Mouse (Mus musculus) CD8-positive naive resting alpha-beta T cell, adult 2 months (primary cell): ENCODE results near the gene Ifnar2.
A peak's percentile ranks its signal among the peaks of the same experiment; 100 is the strongest.

Experiments
- DNase-seq, 2 experiments: peaks; one replicate each; pipeline ENCODE4 v3.0.0; 2022; ENCODE audit warnings: low read depth in 2 of 2, low spot score in 2 of 2

Ifnar2 gene

DNA sequence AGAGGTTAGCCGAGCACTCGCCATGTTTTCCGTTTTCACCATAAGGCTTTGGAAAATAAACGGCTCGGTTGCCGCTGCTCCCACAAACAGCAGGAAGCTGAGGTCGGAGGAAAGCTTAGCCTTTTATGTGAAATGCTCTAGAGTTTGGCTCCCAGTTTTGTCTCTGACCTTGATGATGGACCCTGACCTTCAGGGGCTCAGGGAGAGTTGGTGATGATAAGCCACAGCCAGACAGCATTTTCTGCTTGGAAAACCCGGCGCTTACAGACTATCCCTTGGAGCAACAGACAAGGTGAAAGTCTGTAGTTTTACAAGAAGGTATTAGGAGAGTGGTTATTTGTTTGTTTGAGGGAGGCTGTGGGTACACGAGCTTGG lies 15.1 kb upstream of the Ifnar2 start:
- DNase-seq, result no peak

DNA sequence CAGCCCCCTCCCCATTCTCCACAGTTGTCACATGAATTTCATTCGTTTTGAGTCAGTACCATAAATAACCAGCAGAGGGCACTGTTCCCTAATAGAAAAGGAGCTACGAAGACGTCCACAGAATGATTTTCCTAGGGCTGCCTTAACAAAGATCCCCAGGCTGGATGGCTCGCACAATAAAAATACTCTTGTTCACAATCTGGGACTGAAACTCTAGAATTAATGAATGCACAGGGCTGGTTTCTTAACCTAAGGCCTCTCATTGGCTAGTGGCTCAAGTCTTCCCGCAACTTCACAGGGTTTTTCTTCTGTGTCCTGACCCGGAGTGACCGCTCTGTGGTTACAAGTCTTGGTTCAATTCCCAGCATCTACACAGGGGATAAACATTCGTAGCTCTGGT lies 14.0 kb upstream of the Ifnar2 start:
- peak; percentile 70 to 71 for DNase-seq

DNA sequence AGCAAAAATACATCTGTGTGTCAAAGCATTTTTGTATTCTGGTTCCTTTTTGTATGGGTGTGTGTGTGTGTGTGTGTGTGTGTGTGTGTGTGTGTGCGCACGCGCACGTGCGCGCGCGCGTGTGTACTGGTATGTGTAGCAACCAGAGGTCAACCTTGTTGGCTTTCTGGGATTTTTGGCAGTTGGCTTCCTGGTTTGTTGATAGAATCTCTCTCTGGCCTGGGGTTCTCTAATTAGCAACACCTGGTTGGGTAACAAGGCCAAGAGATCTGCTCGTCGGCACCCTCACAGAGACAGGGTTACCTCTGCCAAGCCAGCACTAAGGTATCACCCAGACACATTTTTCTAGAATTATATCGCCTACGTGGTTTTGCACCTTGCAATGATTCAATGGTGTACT lies 13.1 kb upstream of the Ifnar2 start:
- DNase-seq, result no peak

DNA sequence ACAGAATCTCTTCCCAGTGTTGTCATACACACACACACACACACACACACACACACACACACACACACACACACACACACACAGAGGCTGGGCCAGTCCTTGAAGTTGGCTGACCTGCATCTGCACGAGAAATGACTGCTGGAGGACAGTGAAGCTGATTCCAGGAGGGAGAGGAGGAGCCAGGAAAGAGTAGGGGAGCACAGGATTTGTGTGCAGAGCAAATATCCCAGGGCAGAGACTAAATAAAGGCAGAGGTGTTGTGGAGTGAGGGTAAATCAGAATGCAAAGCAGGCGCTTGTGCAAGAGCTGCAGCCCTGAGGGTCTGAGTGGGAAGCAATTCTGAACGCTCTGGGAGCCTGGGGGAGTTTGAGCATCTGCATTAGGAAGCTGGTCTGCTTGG lies 12.4 kb upstream of the Ifnar2 start:
- DNase-seq, result no peak

DNA sequence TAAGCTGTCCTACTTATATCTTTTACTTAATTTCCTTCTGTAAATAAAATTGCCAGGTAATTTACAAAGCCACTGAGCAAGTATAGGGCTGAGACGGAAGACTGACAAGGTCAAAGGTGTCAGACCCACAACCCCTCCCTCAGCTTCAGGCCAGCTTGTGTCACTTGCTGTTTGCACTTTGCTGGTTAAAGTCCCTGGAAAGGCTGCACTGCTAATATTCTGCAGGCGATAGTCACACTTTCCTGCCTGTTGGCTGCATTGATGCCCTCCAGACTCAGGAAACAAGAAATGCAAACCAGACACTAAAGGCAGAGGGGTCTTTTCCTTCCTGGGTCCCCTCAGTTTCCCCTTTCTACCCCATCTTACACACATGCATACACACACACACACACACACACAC lies 10.6 kb upstream of the Ifnar2 start:
- DNase-seq, result no peak

DNA sequence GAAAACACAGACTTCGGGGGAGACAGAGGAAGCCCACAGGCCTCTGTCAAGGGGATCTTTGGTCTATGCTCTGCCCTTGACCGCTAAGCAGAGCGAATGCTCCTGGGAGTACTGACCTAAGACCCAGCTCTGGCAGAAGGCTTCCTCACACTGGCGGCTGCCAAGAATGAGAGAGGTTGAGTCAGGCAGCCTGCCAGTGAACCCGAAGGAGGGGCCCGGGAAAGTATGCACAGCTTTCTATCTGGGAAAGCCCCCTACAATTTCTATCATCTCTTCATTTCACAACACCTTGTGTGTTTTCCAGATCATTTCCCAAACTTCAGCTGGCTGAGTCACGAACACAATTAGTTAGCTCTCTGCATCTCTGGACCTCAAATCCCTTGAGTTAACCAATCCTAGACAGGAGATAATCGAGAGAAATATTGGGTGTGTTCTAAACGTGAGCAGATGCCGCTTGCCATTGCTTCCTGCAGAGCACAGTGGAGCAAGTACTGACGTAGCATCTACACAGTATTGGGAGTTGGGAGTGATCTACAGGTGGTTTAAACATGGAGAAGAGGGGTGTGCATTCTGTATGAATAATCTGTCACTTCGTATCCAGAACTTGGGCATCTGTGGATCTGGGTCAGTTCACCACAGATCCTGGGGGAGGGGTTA lies 9.8 kb upstream of the Ifnar2 start:
- no peak for DNase-seq

DNA sequence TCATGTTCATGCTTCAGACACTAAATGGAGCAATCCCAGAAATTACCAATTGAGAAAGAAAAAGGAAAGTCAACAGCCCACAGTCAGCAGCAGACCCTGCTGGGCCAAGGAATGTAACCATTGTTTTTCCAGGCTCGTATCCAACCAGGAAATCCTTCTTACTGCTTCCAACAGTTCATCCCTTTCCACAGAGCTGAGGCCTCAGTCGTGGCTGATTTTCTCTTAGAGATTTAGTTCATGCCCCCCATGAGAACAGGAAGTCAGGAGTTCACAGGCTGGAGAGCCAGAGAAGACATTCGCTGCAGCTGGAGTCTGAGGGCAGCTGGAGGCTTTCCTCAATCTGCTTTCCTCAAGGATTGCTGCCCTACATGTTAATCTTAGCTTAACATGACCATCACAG lies 9.1 kb upstream of the Ifnar2 start:
- DNase-seq, result no peak

DNA sequence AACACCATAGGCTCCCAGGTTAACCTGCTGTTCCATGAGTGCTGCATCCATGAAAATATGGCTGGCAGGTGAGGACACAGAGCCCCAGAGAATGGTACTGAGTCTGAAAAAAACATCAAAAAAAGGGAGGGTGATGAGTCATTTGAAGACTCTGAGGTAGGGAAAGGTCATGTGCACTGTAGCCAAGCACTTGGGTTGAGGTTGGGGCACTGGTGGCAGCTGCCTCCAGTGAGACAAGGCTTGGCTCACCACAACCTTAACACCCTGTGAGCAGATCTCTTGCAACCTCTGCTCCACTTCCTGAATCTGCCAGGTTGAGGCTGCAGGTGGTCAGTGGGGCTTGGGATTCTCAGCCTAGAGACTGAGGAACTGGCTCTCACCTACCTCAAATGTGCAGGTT lies 6.0 kb upstream of the Ifnar2 start:
- DNase-seq, result peak in 1 of 2 experiments; percentile 31

DNA sequence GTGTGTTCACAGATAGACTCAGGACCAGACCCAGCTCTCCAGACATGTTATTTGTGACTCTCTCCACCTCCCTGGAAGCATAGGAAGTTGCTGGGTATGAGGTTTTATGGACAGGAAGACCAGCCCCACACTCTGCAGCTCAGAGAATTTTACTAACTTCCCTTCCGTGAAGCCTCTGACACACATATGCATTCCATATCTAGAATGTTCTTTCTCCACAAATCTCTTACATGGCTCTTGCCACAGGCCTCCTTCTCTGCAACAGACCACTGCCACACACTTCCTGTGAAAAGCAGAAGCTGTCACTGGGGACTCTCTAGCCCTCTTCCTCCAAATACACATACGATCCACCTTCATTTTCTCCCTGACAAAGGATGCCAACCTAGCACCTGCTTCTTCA lies 5.5 kb upstream of the Ifnar2 start:
- no peak for DNase-seq

DNA sequence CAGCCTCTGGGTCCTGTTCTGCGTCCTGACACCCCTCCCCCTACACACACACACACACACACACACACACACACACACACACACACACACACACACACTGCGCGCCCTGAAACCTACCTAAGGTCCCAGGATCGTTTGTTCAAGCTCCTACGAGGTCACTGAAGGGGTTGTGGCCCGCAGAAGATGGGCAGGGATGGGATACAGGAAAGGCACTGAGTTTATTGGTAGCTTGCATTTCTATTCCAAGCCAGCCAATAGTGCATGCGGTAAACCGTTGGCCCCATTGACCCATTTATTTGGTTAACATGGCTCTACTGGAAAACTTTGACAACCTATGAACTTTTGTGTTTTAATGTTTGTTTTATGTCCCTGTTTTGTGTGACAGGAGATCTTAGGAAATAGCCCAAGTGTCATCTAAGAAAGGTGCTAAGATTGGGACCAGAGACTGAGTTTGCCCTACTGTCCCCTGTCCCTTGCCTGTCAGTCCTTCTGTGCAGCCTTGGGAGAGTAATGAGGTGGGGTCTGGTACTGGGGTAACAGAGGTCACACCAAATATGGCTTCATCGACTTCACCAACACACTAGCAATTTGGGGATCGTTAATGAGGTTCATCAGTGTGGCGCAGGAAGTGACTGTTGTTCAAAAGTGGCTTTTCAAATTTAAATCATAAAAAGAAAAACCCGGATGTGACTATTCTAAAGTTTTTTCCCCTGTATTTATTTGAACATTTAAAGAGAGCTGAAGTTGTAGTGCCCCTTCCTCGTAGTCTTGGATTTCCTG lies 1.1 kb downstream of the Ifnar2 start:
- DNase-seq, result peak in 1 of 2 experiments; percentile 24

DNA sequence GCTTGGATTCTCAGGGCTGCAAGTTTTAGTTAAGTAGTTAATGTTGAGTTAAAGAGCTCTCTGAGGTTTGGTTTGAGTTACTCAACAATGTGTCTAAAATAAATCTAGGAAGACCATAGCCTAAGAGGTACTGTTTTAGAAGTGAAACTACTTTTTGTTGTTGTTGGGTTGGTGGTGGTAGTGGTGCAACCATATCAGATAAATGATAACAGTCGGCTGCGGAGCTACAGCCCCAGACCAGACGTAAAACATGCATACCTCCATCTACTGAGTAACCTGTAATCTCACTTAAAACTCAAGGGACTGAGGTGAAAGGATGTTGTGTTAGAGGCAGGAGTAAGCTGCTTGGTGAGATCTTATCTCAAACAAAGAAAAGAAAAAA lies 1.7 kb downstream of the Ifnar2 start:
- DNase-seq, result no peak

DNA sequence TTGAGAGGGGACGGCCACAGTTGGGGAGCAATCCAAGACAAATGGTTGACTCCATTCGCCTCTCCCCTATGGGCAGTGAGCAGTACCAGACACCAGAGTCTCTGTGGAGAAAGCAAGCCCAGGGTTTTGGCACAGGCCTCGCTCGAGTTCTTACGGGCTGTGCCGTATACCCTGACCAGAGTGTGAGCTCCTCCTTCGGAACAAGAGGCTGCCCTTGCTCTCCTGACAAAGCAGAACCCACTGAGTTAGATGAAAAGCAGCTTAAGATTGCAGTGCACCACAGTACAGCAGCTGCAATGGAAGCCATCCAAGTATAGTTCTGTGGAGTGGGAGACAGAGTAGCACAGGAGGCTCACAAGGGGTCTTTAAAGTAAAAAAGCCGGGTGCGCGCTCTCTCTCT lies 4.1 kb downstream of the Ifnar2 start:
- no peak for DNase-seq

DNA sequence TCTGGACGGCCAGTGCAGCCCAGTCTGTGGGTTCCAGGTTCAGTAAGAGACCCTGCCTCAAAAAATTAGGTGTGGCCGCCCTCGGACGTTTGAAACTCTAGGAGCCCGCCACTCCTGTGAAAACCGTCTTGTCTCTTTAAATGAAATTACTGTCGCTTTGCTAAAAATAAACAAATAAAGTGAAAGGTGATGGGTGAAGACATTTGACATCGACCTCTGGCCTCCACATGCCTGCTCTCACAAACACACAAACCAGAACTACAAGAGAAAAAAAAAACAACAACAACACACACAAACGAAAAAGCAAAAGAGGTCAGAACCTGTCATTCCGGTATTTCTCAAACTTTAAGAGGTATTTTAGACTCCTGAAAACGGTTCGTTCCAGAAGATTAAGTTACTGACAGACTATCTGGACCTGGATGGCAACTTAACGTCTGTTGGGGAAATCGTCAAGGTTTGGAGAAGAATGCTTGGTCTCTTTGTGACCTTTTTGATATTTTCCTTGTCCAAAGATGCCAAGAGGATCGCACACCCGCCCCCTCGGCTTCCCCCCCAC lies 5.9 kb downstream of the Ifnar2 start:
- no peak for DNase-seq

DNA sequence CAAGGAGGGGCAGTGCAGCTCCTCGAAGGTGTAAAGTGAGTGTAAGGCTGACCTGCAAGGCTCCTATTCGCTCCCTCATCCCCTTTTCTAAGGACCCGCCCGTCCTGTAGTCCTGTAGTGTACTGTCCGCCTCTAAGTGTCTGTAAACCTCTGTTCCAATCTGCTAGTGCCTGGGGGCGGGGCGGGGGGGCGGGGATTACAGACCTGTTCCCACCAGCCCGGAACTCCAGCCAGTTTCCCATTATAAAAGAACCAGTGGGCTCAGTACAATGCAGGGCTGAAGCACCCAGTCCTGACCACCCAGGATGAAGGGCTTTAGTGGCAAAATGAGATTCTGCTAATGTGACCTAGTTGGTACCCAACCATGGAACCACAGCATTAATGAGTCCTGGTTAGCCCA lies 6.4 kb downstream of the Ifnar2 start:
- DNase-seq, result no peak

DNA sequence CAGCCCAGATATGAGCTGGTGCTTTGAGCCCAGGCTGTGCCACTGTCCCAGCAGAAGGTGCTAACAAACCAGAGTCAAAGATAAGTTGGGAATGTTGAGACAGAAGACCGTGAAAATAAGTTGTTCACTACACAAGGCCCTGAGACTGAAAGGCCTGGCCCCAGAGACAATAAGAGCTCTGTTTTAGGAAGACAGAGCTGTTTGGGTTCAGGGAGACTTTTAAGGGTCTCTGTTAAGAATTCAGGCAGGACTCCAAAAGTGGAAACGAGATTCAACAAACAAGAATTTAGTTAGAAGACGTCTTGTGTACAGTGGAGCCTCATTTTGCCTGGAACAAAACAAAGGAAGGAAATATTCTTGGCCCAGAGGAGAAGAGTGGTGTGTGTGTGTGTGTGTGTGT lies 6.8 kb downstream of the Ifnar2 start:
- DNase-seq, result no peak

DNA sequence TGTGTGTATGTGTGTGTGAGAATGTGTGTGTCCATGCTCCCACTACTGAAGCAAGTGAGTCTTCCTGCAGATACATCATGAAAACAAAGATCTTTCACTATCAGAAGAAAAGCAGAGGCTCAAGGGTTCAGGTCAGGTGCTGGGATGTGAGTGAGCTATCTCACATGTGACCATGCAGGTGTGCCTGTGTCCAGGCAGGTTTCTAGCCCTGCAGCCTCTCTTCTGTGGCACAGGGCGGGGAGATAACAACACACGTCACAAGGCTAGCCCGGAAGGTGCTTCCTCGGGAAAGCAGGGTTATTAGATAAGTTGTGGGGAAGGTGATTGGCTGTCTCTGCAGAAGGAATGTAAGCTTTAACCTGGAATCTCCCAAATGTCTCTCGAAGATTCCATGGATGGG lies 7.6 kb downstream of the Ifnar2 start:
- DNase-seq, result no peak

DNA sequence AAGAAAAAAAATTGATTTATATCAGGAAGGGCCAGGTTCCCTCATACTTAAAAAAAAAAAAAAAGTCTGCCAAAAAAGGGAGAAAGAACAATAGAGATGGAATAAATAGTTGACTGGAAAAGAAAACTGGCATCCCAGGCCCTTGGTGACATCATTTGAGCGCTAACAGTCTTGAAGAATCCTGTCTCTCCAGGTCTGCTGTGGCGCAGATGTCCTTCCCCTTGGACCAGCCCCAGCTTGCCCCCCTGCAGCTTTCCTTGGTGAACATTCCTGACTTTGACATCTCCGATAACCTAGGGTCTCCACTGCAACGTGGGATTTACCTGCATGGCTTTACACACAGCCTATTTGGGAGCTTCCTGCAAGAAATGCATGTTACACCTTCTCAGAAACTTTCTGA lies 9.0 kb downstream of the Ifnar2 start:
- no peak for DNase-seq

DNA sequence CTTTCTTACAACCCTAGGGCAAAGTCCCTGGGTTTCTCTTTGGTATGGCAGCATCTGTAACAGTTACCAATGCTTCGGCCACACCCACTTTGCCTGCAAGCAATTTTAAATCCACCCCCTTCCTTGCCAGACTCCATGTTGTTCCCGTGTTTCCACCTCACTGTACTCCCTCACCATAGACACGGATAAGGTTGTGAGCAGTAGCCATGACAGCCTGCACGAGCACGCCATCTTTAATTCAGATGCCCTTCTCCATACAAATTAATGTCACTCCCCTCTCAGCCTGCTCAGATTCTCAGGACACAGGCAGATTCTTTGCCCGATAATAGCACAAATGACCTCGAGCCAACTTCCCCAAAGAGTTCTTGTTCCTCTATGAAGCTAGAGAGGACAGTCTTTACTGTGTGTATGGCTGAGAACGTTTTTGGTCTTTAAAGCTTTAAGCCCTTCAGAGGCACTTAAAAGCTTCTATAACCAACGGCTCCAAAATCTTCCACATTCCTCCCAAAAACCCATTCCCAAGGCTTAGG lies 9.7 kb downstream of the Ifnar2 start:
- no peak for DNase-seq

DNA sequence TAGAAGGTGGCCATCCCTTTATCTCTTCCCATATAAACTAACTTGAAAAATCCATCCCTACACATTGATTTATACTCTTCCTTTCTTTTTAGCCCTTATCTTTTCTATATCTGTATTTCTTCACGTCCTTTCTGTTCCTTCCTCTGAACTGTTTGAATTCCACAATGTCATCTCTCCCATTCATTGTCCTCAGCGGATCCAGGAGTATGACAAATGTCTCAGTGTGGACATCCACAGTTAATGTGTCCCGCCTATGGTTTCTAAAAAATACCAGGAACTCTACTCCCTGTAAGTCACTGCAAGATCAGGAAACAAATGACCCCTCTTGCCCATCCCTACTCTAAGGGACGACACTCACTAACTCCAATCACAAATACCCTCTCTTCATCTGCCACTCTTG lies 11.6 kb downstream of the Ifnar2 start:
- DNase-seq, result no peak

DNA sequence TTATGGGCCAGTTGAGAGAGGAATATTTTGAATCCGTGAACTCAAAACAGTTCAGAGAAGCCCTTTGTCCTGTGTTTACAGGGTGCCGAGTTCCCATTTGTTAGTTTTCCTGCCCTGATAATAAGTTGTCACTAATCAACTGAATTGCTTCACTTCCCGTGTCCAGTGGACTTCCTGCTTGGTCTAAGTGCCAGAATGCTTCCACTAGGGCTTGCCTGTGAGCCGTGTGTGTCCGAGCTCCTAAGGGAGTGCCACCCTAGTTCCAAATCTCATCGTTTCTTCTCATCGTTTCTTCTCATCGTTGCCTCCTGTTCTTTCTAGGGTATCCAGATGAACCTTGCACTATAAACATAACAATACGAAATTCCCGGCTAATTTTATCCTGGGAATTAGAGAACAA lies 13.0 kb downstream of the Ifnar2 start:
- no peak for DNase-seq

DNA sequence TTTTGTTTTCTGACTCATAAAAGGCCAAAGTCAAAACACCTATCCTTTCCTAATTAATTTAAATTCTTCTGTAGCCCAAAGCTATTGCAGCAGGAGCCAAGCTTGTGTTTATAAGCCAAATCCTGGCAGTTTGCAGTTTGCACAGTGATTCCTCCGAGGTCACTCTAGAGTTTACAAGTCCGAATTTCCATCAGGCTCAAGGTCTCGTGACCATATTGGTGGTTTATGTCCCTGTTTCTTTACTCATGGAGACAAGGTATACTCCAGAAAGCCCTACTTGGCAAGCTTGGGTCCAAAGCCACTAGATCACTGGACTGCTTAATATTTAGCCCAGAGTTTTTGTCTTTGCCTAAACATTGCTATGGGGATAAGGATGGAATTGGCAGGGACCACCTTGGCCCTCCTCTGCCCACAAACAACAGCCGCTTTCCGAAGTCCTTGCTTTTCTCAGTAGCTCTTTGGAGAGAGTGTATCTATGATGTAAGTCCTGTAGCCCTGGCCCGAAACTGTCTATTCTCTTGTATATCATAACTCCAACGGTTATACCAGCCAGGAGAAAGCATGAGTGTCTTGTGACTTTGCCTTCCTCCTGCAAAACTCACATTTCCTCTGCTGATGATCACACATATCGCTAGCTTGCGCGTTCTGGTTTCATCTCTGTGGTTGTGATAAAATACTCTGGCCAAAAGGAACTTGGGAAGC lies 14.0 kb downstream of the Ifnar2 start:
- no peak for DNase-seq

DNA sequence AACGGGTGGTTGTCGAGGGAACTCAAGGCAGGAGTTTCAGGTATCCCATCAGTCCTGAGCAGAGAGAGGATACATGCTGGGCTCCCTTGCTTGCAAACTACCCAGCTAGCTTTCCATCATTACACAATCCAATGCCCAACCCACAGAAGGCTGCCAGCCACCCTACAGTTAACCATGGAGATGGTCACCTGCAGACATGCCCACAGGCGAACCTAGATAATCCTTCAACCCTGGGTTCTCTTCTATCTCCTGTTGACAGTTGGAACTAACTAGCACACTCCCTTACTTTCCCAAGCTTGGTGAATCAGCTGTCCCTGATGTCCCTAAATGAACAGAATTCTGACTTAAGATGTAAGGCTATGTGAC lies 14.5 kb downstream of the Ifnar2 start:
- DNase-seq, result no peak
